Mouse (Mus musculus): ENCODE results near the gene Ctc1.

GRCm38 (mm10) chr11:69034585-69034984, 18.9 kb downstream of the Ctc1 start:
- TF ChIP-seq CTCF (IDR thresholded peaks at IDR 0.05; ENCODE audit: low read depth) (no peak), EP300 (IDR thresholded peaks at IDR 0.05; ENCODE audit: low read depth) (no peak)

All from heart, postnatal 0 days (tissue).